Mouse (Mus musculus) erythroblast, embryonic 14.5 days (primary cell): ENCODE measurements around the gene Ncln.

Source experiments
- GATA1 ChIP-seq: IDR thresholded peaks from 2 replicates; pipeline ENCODE4 v1.6.1; 2012; ENCODE audit warnings: low read length, inconsistent platforms, mixed read lengths
- TAL1 ChIP-seq: IDR thresholded peaks from 3 replicates; pipeline ENCODE4 v1.6.1; 2012; ENCODE audit warnings: low read length, inconsistent platforms, mixed read lengths

- TF ChIP-seq GATA1: no peak
- TF ChIP-seq TAL1: no peak
Measured at GRCm38 (mm10) chr10:81450641-81451364, 45.4 kb downstream of the Ncln start.
